Mouse (Mus musculus) gastrocnemius, postnatal 25 days (tissue): ENCODE results near the gene Zfand2b. TPM values are rescaled to one million over a fixed set of nuclear protein-coding genes. Genes with fewer than 3 reads are reported as not detected.

Source experiments
- DNase-seq: peaks from one replicate; pipeline ENCODE4 v3.0.0; 2022
- microRNA-seq, 2 experiments: library from miRNA; unstranded; fragments of <30 nt; microRNA quantifications; one replicate each; pipeline ENCODE4 v1.2.0; 2021; ENCODE audit warnings: borderline replicate concordance in 2 of 2
- total RNA-seq, 2 experiments: library from RNA; stranded (reverse); gene quantifications; 1 replicate in 1 of 2; 2 replicates in 1 of 2; pipeline ENCODE4 v1.2.3; 2021

Zfand2b gene
- total RNA-seq, 2 experiments from 2014 or later = 12.8 to 16.8 TPM

GRCm38 (mm10) chr1:75213096-75213495 lies 44.6 kb downstream of the Zfand2b start:
- no peak for DNase-seq

- no peak for DNase-seq
Measured at GRCm38 (mm10) chr1:75214442-75214841, 46.0 kb downstream of the Zfand2b start.

GRCm38 (mm10) chr1:75214886-75215285 lies 46.4 kb downstream of the Zfand2b start:
- peak; percentile 40 for DNase-seq

- peak; percentile 66 for DNase-seq
Measured at GRCm38 (mm10) chr1:75215785-75216184, 47.3 kb downstream of the Zfand2b start.

GRCm38 (mm10) chr1:75216797-75217585 lies 48.5 kb downstream of the Zfand2b start:
- DNase-seq = peak; percentile 77

GRCm38 (mm10) chr1:75217893-75218226 lies 49.4 kb downstream of the Zfand2b start:
- no peak for DNase-seq

GRCm38 (mm10) chr1:75218227-75219001 lies 50.0 kb downstream of the Zfand2b start:
- DNase-seq = peak; percentile 90

- DNase-seq = peak; percentile 88
Measured at GRCm38 (mm10) chr1:75219078-75219477, 50.6 kb downstream of the Zfand2b start.

GRCm38 (mm10) chr1:75219531-75219930 lies 51.1 kb downstream of the Zfand2b start, which contains the start of gene Tuba4a:
Gene Tuba4a (minus strand): TSS chr1:75219865.
- no peak for DNase-seq

Small RNA genes lying within 50 kb of the gene (microRNA-seq; reads per million reads assigned to microRNA genes)
- gene Gm27943 = 0 reads per million in 2 experiments

Other genes starting within 250 kb of the Zfand2b start
- not detected for gene Cfap65, start 233.0 kb upstream of the Zfand2b start, total RNA-seq
- under 1 TPM in 1 of 2 experiments, not detected in 1; 0.15 TPM for gene Ihh, start 217.0 kb upstream of the Zfand2b start, total RNA-seq
- gene Nhej1, start 43.4 kb upstream of the Zfand2b start, total RNA-seq = 1 to 10 TPM; 5.3 to 6.1 TPM
- gene Slc23a3, start 34.8 kb upstream of the Zfand2b start, total RNA-seq = under 1 TPM in 1 of 2 experiments, not detected in 1; 0.13 TPM
- gene Cnppd1, start 25.9 kb upstream of the Zfand2b start, total RNA-seq = 10 to 100 TPM; 12.9 to 13.3 TPM
- gene Retreg2, start 25.9 kb upstream of the Zfand2b start, total RNA-seq = 1 to 10 TPM; 7.8 to 9.7 TPM
- gene Abcb6, start 11.7 kb downstream of the Zfand2b start, total RNA-seq = 10 to 100 TPM; 23.5 to 31.0 TPM
- gene Ankzf1, start 23.5 kb downstream of the Zfand2b start, total RNA-seq = 1 to 10 TPM; 4.3 to 5.0 TPM
- 10 to 100 TPM; 85.5 to 88.1 TPM for gene Atg9a, start 23.6 kb downstream of the Zfand2b start, total RNA-seq
- 1 to 10 TPM; 1.9 to 2.7 TPM for gene Glb1l, start 42.2 kb downstream of the Zfand2b start, total RNA-seq
- 10 to 100 TPM; 23.1 to 26.0 TPM for gene Stk16, start 42.2 kb downstream of the Zfand2b start, total RNA-seq
- 100 to 1,000 TPM; 749 to 982 TPM for gene Tuba4a, start 51.2 kb downstream of the Zfand2b start, total RNA-seq
- gene A630095N17Rik, start 63.5 kb downstream of the Zfand2b start, total RNA-seq = not detected
- gene Dnajb2, start 67.8 kb downstream of the Zfand2b start, total RNA-seq = 10 to 100 TPM; 58.4 to 60.9 TPM
- gene Ptprn, start 95.9 kb downstream of the Zfand2b start, total RNA-seq = not detected
- not detected for gene Resp18, start 109.8 kb downstream of the Zfand2b start, total RNA-seq
- gene Dnpep, start 149.3 kb downstream of the Zfand2b start, total RNA-seq = 10 to 100 TPM; 46.1 to 51.4 TPM
- 1,000 to 10,000 TPM; 1,914 to 2,104 TPM for gene Des, start 191.7 kb downstream of the Zfand2b start, total RNA-seq
- 100 to 1,000 TPM; 200 to 244 TPM for gene Speg, start 206.7 kb downstream of the Zfand2b start, total RNA-seq